Mouse (Mus musculus) MEL (cell line): ENCODE measurements around the gene Spc24. TPM values are rescaled to one million over a fixed set of nuclear protein-coding genes. Genes with fewer than 3 reads are reported as not detected.
A peak's percentile ranks its signal among the peaks of the same experiment; 100 is the strongest.

Experiments used
- DNase-seq: peaks from one replicate; pipeline ENCODE4 v3.0.0; 2011; ENCODE audit warnings: low read depth, low spot score
- H3K27ac ChIP-seq: 2 replicates; pipeline ENCODE4 v1.5.1; 2012; ENCODE audit warnings: low read depth, mild to moderate bottlenecking, control low read depth, low read length, moderate library complexity; ENCODE audit not compliant: control insufficient read depth
- H3K27me3 ChIP-seq, 2 experiments: fragments of 150-350 bp in 1 of 2; sonication (generic) in 1 of 2; 2 replicates each; pipeline ENCODE4 v1.6.1; 2012; ENCODE audit warnings: low read length in 2 of 2, mild to moderate bottlenecking in 2 of 2, improper control_type of control experiment in 1 of 2, moderate library complexity in 1 of 2; ENCODE audit not compliant: insufficient read depth in 2 of 2, control insufficient read depth in 1 of 2
- H3K36me3 ChIP-seq, 2 experiments: 2 replicates each; pipeline ENCODE4 v1.6.1; 2012 to 2014; ENCODE audit warnings: low read length in 2 of 2, improper control_type of control experiment in 1 of 2, inconsistent platforms in 1 of 2, mild to moderate bottlenecking in 1 of 2; ENCODE audit not compliant: insufficient read depth in 2 of 2, control insufficient read depth in 1 of 2
- H3K4me1 ChIP-seq, 2 experiments: fragments of 150-350 bp in 1 of 2; sonication (generic) in 1 of 2; 2 replicates each; pipeline ENCODE4 v1.6.1; 2012; ENCODE audit warnings: low read length in 2 of 2, improper control_type of control experiment in 1 of 2, mild to moderate bottlenecking in 1 of 2; ENCODE audit not compliant: insufficient read depth in 2 of 2, control insufficient read depth in 1 of 2
- H3K4me3 ChIP-seq, 2 experiments: fragments of 150-350 bp in 1 of 2; sonication (generic) in 1 of 2; 2 replicates each; pipeline ENCODE4 v1.5.1; 2012; ENCODE audit warnings: low read depth in 2 of 2, low read length in 2 of 2, mild to moderate bottlenecking in 2 of 2, moderate library complexity in 2 of 2, control low read depth in 1 of 2, improper control_type of control experiment in 1 of 2; ENCODE audit not compliant: control insufficient read depth in 1 of 2, insufficient read depth in 1 of 2
- H3K79me2 ChIP-seq: 2 replicates; pipeline ENCODE4 v1.6.1; 2012; ENCODE audit warnings: mild to moderate bottlenecking, low read length, moderate library complexity; ENCODE audit not compliant: control insufficient read depth, poor library complexity, insufficient read depth
- H3K9ac ChIP-seq: 2 replicates; pipeline ENCODE4 v1.6.1; 2012; ENCODE audit warnings: low read depth, mild to moderate bottlenecking, control low read depth, low read length, moderate library complexity; ENCODE audit not compliant: control insufficient read depth, poor library complexity, severe bottlenecking
- H3K9me3 ChIP-seq: fragments of 150-350 bp; sonication (generic); replicated peaks from 2 replicates; pipeline ENCODE4 v1.6.1; 2012; ENCODE audit warnings: mild to moderate bottlenecking, low read length, improper control_type of control experiment, moderate library complexity; ENCODE audit not compliant: insufficient read depth
- CHD1 ChIP-seq: IDR thresholded peaks from 2 replicates; pipeline ENCODE4 v1.6.1; 2012; ENCODE audit warnings: low read depth, mild to moderate bottlenecking, inconsistent platforms, low read length, improper control_type of control experiment
- CTCF ChIP-seq, 3 experiments: IDR thresholded peaks in 2 of 3; conservative IDR thresholded peaks in 1 of 3; 2 replicates each; pipeline ENCODE4 v1.5.1; 2011 to 2012; ENCODE audit warnings: low read length in 3 of 3, low read depth in 2 of 3, mild to moderate bottlenecking in 2 of 3, improper control_type of control experiment in 1 of 3, inconsistent platforms in 1 of 3, mixed read lengths in 1 of 3, moderate library complexity in 1 of 3; ENCODE audit not compliant: control insufficient read depth in 1 of 3, insufficient read depth in 1 of 3, poor library complexity in 1 of 3, severe bottlenecking in 1 of 3
- ETS1 ChIP-seq: IDR thresholded peaks from 2 replicates; pipeline ENCODE4 v1.6.1; 2012; ENCODE audit warnings: low read depth, mild to moderate bottlenecking, inconsistent platforms, low read length, improper control_type of control experiment, moderate library complexity
- JUND ChIP-seq: IDR thresholded peaks from 2 replicates; pipeline ENCODE4 v1.6.1; 2011; ENCODE audit warnings: low read depth, mild to moderate bottlenecking, improper control_type of control experiment, low read length
- KAT2A ChIP-seq: conservative IDR thresholded peaks from 2 replicates; pipeline ENCODE4 v1.6.1; 2012; ENCODE audit warnings: low read depth, low read length, improper control_type of control experiment, inconsistent platforms
- MAFK ChIP-seq: IDR thresholded peaks from 2 replicates; pipeline ENCODE4 v1.6.1; 2011; ENCODE audit warnings: low read depth, mild to moderate bottlenecking, low read length, improper control_type of control experiment, borderline replicate concordance
- MAX ChIP-seq: IDR thresholded peaks from 2 replicates; pipeline ENCODE4 v1.6.1; 2011; ENCODE audit warnings: low read length, improper control_type of control experiment
- MYC ChIP-seq: IDR thresholded peaks from 2 replicates; pipeline ENCODE4 v1.6.1; 2011; ENCODE audit warnings: low read depth, mild to moderate bottlenecking, low read length, improper control_type of control experiment, moderate library complexity
- POLR2AphosphoS2 ChIP-seq: IDR thresholded peaks from 2 replicates; pipeline ENCODE4 v1.6.1; 2011; ENCODE audit warnings: low read length, improper control_type of control experiment
- RAD21 ChIP-seq: IDR thresholded peaks from 2 replicates; pipeline ENCODE4 v1.6.1; 2011; ENCODE audit warnings: mild to moderate bottlenecking, low read depth, low read length, improper control_type of control experiment
- RCOR1 ChIP-seq: IDR thresholded peaks from 2 replicates; pipeline ENCODE4 v1.6.1; 2012; ENCODE audit warnings: low read depth, mild to moderate bottlenecking, inconsistent platforms, low read length, improper control_type of control experiment
- SIN3A ChIP-seq: IDR thresholded peaks from 2 replicates; pipeline ENCODE4 v1.6.1; 2012; ENCODE audit warnings: low read length, improper control_type of control experiment, inconsistent platforms
- SMC3 ChIP-seq: IDR thresholded peaks from 2 replicates; pipeline ENCODE4 v1.6.1; 2011; ENCODE audit warnings: low read depth, low read length, improper control_type of control experiment
- TAL1 ChIP-seq: IDR thresholded peaks from 2 replicates; pipeline ENCODE4 v1.6.1; 2012; ENCODE audit warnings: mild to moderate bottlenecking, inconsistent platforms, low read length, moderate library complexity, mixed read lengths
- TCF12 ChIP-seq: IDR thresholded peaks from 2 replicates; pipeline ENCODE4 v1.6.1; 2014; ENCODE audit warnings: low read depth, mild to moderate bottlenecking, inconsistent platforms, low read length, improper control_type of control experiment, moderate library complexity
- USF2 ChIP-seq, 2 experiments: IDR thresholded peaks; 2 replicates each; pipeline ENCODE4 v1.6.1; 2011 to 2012; ENCODE audit warnings: improper control_type of control experiment in 2 of 2, low read length in 2 of 2, borderline replicate concordance in 1 of 2, inconsistent platforms in 1 of 2, low read depth in 1 of 2, mild to moderate bottlenecking in 1 of 2; ENCODE audit not compliant: insufficient read depth in 1 of 2
- ZC3H11A ChIP-seq: IDR thresholded peaks from 2 replicates; pipeline ENCODE4 v1.6.1; 2012; ENCODE audit warnings: low read depth, mild to moderate bottlenecking, inconsistent platforms, low read length, improper control_type of control experiment
- polyA plus RNA-seq, 2 experiments: library from polyadenylated mRNA; stranded (reverse) in 1 of 2; unstranded in 1 of 2; fragments of >175 nt in 1 of 2; fragments of >200 nt in 1 of 2; gene quantifications; 2 replicates each; pipeline versions ENCODE4 v1.2.1 to v1.2.4; 2012; ENCODE audit warnings: low replicate concordance in 2 of 2, low read depth in 1 of 2; ENCODE audit not compliant: insufficient read length in 2 of 2, insufficient read depth in 1 of 2, missing spikeins in 1 of 2
- total RNA-seq: library from RNA; depleted of rRNA; stranded (reverse); fragments of 300-350 nt; gene quantifications from 2 replicates; pipeline ENCODE4 v1.2.3, GENCODE M21; 2012

Gene Spc24
- total and polyA plus RNA-seq, 3 experiments, result 304 to 377 TPM; not detected in 1

DNA sequence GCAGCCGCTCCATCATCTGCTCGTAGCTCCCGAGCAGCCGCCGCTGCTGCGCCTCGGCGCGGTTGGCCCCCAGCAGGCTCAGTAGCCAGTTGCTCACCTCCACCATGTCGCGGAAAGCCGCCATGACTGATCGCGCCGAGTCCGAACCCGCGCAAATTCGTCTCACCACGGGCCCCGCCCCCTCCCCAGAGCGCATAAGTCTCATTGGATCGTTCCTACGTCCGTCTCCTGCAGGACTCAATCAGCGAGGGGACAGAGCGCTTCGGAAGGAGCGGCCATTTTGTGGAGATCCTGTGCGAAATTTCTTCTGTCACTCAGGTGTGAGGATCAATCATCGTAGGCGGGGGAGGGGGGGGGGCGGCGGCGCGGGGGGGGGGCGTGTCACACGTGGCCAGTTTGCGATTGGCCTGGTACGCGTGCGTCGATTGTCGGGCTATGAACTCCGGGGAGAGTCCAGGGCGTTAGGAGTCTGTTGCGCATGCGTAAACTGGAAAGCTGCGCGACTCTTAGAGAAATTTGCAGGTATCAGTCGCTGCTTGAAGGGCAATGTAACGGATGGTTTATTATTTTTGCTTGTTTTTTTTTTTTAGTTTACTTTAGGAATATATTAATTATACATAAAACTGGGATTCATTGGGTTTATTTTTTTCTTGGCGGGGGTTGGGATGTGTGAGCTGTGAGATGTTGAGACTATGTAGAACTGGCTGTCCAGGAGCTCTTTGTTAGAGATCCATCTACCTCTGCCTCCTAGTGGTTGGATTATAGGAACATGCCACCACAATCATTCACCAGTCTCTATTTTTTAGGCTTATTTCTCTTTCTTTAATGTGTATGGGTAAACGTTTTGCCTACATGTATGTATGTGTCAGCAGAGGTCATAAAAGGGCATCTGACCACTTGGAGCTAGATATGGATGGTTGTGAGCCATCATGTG, at the start of gene Spc24 (continued):
- TF ChIP-seq KAT2A, result no peak; the same call in 1 of the 2 replicates
- TF ChIP-seq CTCF (IDR thresholded peaks at IDR 0.05 in 2 of 3, conservative IDR thresholded peaks at IDR 0.05 in 1 of 3; ENCODE audit: control insufficient read depth in 1 of 3, insufficient read depth in 1 of 3, low read depth in 2 of 3, low read length in 3 of 3, poor library complexity in 1 of 3, severe bottlenecking in 1 of 3), result peak in 2 of 3 experiments; percentile 89 to 98; a peak in 4 of 6 replicates
- peak; percentile 60 for TF ChIP-seq ETS1
- TF ChIP-seq MAFK, result no peak
- TF ChIP-seq USF2 (IDR thresholded peaks at IDR 0.05; ENCODE audit: borderline replicate concordance in 1 of 2, insufficient read depth in 1 of 2, low read depth in 1 of 2, low read length in 2 of 2), result no peak

DNA sequence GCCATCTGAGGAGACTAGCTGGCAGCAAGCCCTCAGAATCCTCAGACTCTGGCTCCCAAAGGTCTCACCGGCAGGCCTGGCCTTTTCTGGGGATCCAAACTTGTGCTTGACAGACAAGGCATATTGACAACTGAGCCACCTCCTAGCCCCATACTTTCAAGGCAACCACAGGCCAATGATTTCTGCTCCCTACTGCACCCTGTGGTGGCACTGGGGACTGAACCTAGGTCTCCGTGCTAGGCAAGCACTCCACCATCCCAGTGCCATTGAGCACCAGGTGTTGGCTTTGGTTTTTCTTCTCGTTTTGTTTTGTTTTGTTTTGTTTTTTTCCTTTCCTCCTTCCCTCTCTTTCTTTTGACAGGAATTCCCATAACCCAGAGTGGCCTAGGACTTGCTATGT, 48.5 kb upstream of the Spc24 start:
- TF ChIP-seq MYC (0 out of 2 replicates have a peak, but pooled peaks have one; percentile 23), RCOR1 (0 out of 2 replicates have a peak, but pooled peaks have one; percentile 5), JUND (no peak), CHD1 (no peak), USF2 (IDR thresholded peaks at IDR 0.05; ENCODE audit: borderline replicate concordance in 1 of 2, insufficient read depth in 1 of 2, low read depth in 1 of 2, low read length in 2 of 2) (no peak), CTCF (IDR thresholded peaks at IDR 0.05 in 2 of 3, conservative IDR thresholded peaks at IDR 0.05 in 1 of 3; ENCODE audit: control insufficient read depth in 1 of 3, insufficient read depth in 1 of 3, low read depth in 2 of 3, low read length in 3 of 3, poor library complexity in 1 of 3, severe bottlenecking in 1 of 3) (peak; percentile 59 to 82 (median 76)), SMC3 (peak; percentile 65), MAX (0 out of 2 replicates have a peak, but pooled peaks have one; percentile 21), ZC3H11A (peak; percentile 12; the same call in 1 of the 2 replicates), RAD21 (peak; percentile 51), SIN3A (0 out of 2 replicates have a peak, but pooled peaks have one; percentile 29)
- Histone ChIP-seq H3K79me2 (no peaks in the 10 kb centered on the region), H3K4me1 (peaks cover 0 to 3% of the 10 kb centered on the region in 2 experiments; a peak in 1 of 4 replicates), H3K36me3 (no peaks in the 10 kb centered on the region), H3K27ac (no peak overlapping the region), H3K9me3 (no peaks in the 10 kb centered on the region), H3K9ac (no peak overlapping the region), H3K27me3 (no peaks in the 10 kb centered on the region), H3K4me3 (no peak overlapping the region)
- DNase-seq, result peak; percentile 77

DNA sequence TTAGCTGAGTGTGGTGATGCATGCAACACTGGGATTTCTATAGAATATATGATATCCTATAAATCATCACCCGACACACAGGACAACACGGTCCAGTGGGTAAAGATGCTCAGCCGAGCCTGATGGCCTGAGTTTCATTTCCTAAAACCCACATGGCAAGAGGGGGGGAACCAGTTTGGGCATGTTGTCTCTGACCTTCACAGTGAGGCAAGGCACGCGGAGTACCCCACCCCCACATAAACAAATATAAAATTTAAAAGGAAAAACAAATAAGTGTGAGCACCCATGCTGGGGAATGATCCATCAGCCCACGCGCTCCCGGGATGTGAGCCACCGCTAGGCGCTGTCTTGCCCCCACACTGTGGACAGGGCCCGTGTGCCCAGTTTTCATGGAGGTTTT, 46.9 kb upstream of the Spc24 start:
- Histone ChIP-seq H3K9me3 (no peaks in the 10 kb centered on the region), H3K9ac (no peak overlapping the region), H3K4me3 (no peak overlapping the region), H3K79me2 (no peaks in the 10 kb centered on the region), H3K27me3 (no peaks in the 10 kb centered on the region), H3K27ac (no peak overlapping the region), H3K4me1 (peaks cover 0 to 3% of the 10 kb centered on the region in 2 experiments; a peak in 1 of 4 replicates), H3K36me3 (no peaks in the 10 kb centered on the region)
- no peak for DNase-seq
- no peak for TF ChIP-seq TCF12
- TF ChIP-seq KAT2A, result no peak
- no peak for TF ChIP-seq POLR2AphosphoS2
- TF ChIP-seq CHD1, result no peak
- TF ChIP-seq TAL1, result no peak
- TF ChIP-seq MYC, result no peak
